Mouse (Mus musculus): Measurements from ENCODE around the gene Wdr47. TPM values are rescaled to one million over a fixed set of nuclear protein-coding genes. Genes with fewer than 3 reads are reported as not detected.
"Not testable (repeated sequence)": the region's sequence is repeated elsewhere in the genome, so short reads cannot be mapped to it uniquely, and the experiment has no call there.

The Wdr47 gene
- polyA plus RNA-seq, 1 experiment from 2014 or later: 8.7 TPM

GRCm38 (mm10) chr3:108647681-108648080 lies 56.6 kb downstream of the Wdr47 start:
- H3K27me3 ChIP-seq (ENCODE audit: insufficient read depth, poor library complexity, severe bottlenecking); H3K4me3 ChIP-seq; H3K4me1 ChIP-seq; H3K9me3 ChIP-seq; DNase-seq (ENCODE audit: low spot score); H3K27ac ChIP-seq; H3K36me3 ChIP-seq: not testable (repeated sequence)
- 43% methylated on average over 5 of the region's 5 CpGs for WGBS

GRCm38 (mm10) chr3:108652866-108653642 lies 62.0 kb downstream of the Wdr47 start:
- Histone ChIP-seq H3K36me3 (peaks cover 2% of the 10 kb centered on the region; the same call in 1 of the 2 replicates), H3K27me3 (ENCODE audit: insufficient read depth, poor library complexity, severe bottlenecking) (no peaks in the 10 kb centered on the region), H3K9me3 (no peaks in the 10 kb centered on the region), H3K27ac (0 out of 2 replicates have a peak overlapping the region, but pooled peaks have one; percentile 13), H3K4me3 (peak overlapping the region; percentile 86), H3K4me1 (peaks cover 14% of the 10 kb centered on the region)
- DNase-seq (ENCODE audit: low spot score): no peak
- 23% methylated on average over 9 of the region's 9 CpGs for WGBS

DNA sequence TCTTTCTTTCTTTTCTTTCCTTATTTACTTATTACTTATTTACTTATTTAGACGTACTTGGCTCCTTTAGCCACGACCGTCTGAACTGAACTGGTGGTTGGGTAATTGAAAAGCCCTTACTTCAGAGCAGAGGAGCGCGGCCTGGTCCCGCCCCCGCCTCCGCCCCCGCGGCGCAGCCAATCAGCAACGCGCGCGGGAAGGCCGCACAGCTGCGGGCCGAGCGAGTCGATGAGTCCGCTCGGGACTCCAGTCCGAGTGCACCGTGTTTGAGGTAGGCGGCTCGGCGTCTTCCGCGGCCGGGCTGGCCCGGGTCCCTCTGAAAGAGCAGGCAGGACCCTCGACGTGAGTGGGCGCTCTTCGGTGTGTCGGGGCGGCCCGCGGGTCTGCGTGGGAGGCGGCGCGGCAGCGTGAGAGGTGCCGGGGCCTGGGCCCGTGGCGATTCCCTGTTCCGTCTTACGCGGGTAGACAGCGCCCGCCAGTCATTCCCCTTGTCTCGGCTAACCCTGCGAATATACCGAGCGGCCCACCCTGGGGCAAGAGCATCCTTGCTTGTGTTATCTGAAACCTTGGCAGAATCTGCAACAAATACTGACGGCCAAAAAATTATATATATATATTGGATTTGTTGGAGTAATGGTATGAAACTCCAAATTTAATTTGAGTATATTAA lies 62.8 kb downstream of the Wdr47 start, which contains the start of gene Clcc1:
Gene Clcc1, plus strand, starts transcription at position 204 of the 670 bp plus-strand sequence.
- H3K27me3 ChIP-seq (ENCODE audit: insufficient read depth, poor library complexity, severe bottlenecking): no peaks in the 10 kb centered on the region

GRCm38 (mm10) chr3:108654566-108654965 lies 63.5 kb downstream of the Wdr47 start:
- peak overlapping the region; percentile 86 for H3K4me3 ChIP-seq
- H3K9me3 ChIP-seq: no peaks in the 10 kb centered on the region
- peaks cover 11% of the 10 kb centered on the region for H3K36me3 ChIP-seq
- no peaks in the 10 kb centered on the region for H3K27me3 ChIP-seq (ENCODE audit: insufficient read depth, poor library complexity, severe bottlenecking)
- peak overlapping the region; percentile 94; the same call in 1 of the 2 replicates for H3K27ac ChIP-seq
- no peak for DNase-seq (ENCODE audit: low spot score)
- WGBS: 16% methylated on average over 14 of the region's 14 CpGs
- peaks cover 14% of the 10 kb centered on the region for H3K4me1 ChIP-seq

More for the DNA sequence above, 62.8 kb downstream of the Wdr47 start, which contains the start of gene Clcc1:
- H3K9me3 ChIP-seq: no peaks in the 10 kb centered on the region
- peaks cover 14% of the 10 kb centered on the region for H3K4me1 ChIP-seq
- WGBS: under 1% methylated on average over 57 of the region's 57 CpGs
- H3K4me3 ChIP-seq: peak within 1 kb of the TSS; percentile 86
- peak within 1 kb of the TSS; percentile 94 for H3K27ac ChIP-seq
- peak; percentile 96 for DNase-seq (ENCODE audit: low spot score)
- H3K36me3 ChIP-seq: peaks cover 8% of the 10 kb centered on the region; the same call in 1 of the 2 replicates

DNA sequence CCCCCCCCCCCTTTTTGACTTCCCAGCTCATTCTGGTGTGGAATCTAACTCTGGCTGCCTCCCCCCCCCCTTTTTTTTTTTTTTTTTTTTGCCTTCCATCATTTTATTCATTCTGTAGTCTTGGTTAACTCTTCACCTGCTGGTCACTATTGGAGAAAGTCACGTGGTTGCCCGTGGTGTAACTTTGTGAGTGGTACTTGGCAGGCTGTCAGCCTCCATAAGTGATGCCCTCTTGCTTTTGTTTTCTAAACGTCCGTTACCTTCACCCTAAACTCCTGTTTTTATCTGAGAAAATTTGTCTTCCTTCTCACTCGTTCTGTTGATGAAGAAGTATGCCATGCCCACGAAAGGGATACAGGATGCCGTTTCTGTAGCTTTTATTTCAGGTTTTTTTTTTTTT lies 64.4 kb downstream of the Wdr47 start:
- WGBS: 90% methylated on average over 7 of the region's 7 CpGs
- peaks cover 14% of the 10 kb centered on the region for H3K4me1 ChIP-seq
- no peak overlapping the region for H3K4me3 ChIP-seq

GRCm38 (mm10) chr3:108658612-108659011 lies 67.5 kb downstream of the Wdr47 start:
- Histone ChIP-seq H3K27me3 (ENCODE audit: insufficient read depth, poor library complexity, severe bottlenecking) (no peaks in the 10 kb centered on the region), H3K36me3 (peaks cover 34% of the 10 kb centered on the region), H3K4me3 (no peak overlapping the region), H3K27ac (no peak overlapping the region), H3K4me1 (peaks cover 9% of the 10 kb centered on the region), H3K9me3 (no peaks in the 10 kb centered on the region)
- WGBS: 93% methylated on average over 9 of the region's 9 CpGs
- DNase-seq (ENCODE audit: low spot score): no peak

More for the DNA sequence above, 64.4 kb downstream of the Wdr47 start:
- Histone ChIP-seq H3K9me3 (no peaks in the 10 kb centered on the region), H3K27ac (no peak overlapping the region), H3K27me3 (ENCODE audit: insufficient read depth, poor library complexity, severe bottlenecking) (no peaks in the 10 kb centered on the region), H3K36me3 (peaks cover 12% of the 10 kb centered on the region)
- DNase-seq (ENCODE audit: low spot score): no peak

GRCm38 (mm10) chr3:108660941-108661340 lies 69.9 kb downstream of the Wdr47 start:
- Histone ChIP-seq H3K27ac (no peak overlapping the region), H3K27me3 (ENCODE audit: insufficient read depth, poor library complexity, severe bottlenecking) (no peaks in the 10 kb centered on the region), H3K4me3 (no peak overlapping the region), H3K4me1 (no peaks in the 10 kb centered on the region), H3K36me3 (peaks cover 50% of the 10 kb centered on the region), H3K9me3 (no peaks in the 10 kb centered on the region)
- no peak for DNase-seq (ENCODE audit: low spot score)
- WGBS: 69% methylated on average over 1 of the region's 1 CpGs

DNA sequence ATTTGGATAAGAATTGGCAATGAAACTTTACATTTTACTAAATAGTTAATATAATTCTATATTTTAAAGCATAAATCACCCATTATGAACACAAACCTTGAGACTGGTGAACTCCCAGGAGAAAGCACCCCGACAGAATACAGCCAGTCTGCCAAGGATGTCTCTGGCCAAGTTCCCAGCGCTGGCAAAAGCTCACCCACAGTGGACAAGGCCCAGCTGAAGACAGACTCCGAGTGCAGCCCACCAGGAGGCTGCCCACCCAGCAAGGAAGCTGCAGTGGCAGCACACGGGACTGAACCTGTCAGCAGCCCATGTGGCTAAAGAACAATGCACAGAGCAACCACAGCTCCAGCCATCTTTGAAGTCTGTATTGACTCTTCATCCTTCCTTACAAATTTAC lies 85.5 kb downstream of the Wdr47 start:
- Histone ChIP-seq H3K4me1 (no peaks in the 10 kb centered on the region), H3K27ac (no peak overlapping the region), H3K36me3 (peaks cover 94% of the 10 kb centered on the region), H3K4me3 (no peak overlapping the region), H3K9me3 (no peaks in the 10 kb centered on the region), H3K27me3 (ENCODE audit: insufficient read depth, poor library complexity, severe bottlenecking) (no peaks in the 10 kb centered on the region)
- WGBS: 69% methylated on average over 4 of the region's 4 CpGs
- no peak for DNase-seq (ENCODE audit: low spot score)

DNA sequence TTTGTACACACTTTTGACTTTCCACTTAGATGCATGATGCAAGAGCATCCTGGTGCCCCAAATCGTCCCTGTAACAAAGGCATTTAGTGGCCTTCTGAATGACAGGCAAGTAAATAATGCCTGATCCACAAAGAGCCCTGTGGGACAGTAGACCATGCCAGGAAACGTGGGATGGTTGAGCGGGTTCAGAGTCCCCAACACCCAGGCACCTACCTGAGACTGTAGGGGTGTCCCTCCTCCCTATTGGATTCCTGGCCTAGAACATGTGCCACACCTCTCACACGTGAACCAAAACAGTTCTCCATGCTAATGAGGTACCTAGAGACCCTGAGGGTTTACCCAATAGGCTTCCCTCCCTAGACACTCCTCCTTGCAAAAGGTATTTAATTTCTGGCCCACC lies 89.9 kb downstream of the Wdr47 start:
- peaks cover 93% of the 10 kb centered on the region for H3K36me3 ChIP-seq

DNA sequence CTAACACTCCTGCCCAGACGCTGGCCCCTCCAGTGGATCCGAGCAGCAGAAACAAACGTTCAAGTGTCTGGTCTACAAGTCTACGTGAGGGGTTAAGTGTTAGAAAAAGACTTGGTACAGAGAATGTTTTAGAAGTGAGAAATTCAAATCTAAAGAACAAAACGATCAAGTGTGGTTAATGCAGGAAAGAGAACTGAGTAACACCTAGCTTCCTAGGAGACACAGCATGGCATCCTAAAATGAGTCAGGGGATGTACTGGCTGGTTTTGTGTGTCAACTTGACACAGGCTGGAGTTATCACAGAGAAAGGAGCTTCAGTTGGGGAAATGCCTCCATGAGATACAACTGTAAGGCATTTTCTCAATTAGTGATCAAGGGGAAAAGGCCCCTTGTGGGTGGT lies 92.5 kb downstream of the Wdr47 start:
- peaks cover 77% of the 10 kb centered on the region for H3K36me3 ChIP-seq
- not testable (repeated sequence) for H3K4me3 ChIP-seq; H3K27me3 ChIP-seq (ENCODE audit: insufficient read depth, poor library complexity, severe bottlenecking); H3K4me1 ChIP-seq; H3K9me3 ChIP-seq; H3K27ac ChIP-seq; DNase-seq (ENCODE audit: low spot score)
- WGBS: 90% methylated on average over 5 of the region's 5 CpGs

More for the DNA sequence above, 89.9 kb downstream of the Wdr47 start:
- no peaks in the 10 kb centered on the region for H3K4me1 ChIP-seq
- no peaks in the 10 kb centered on the region for H3K9me3 ChIP-seq
- no peaks in the 10 kb centered on the region for H3K27me3 ChIP-seq (ENCODE audit: insufficient read depth, poor library complexity, severe bottlenecking)
- no peak for DNase-seq (ENCODE audit: low spot score)
- 95% methylated on average over 4 of the region's 4 CpGs for WGBS
- H3K4me3 ChIP-seq: no peak overlapping the region
- H3K27ac ChIP-seq: no peak overlapping the region

GRCm38 (mm10) chr3:108685701-108686100 lies 94.6 kb downstream of the Wdr47 start:
- Histone ChIP-seq H3K4me1 (no peaks in the 10 kb centered on the region), H3K4me3 (no peak overlapping the region), H3K9me3 (no peaks in the 10 kb centered on the region), H3K36me3 (peaks cover 73% of the 10 kb centered on the region), H3K27ac (no peak overlapping the region), H3K27me3 (ENCODE audit: insufficient read depth, poor library complexity, severe bottlenecking) (no peaks in the 10 kb centered on the region)
- DNase-seq (ENCODE audit: low spot score): no peak
- 96% methylated on average over 7 of the region's 7 CpGs for WGBS

DNA sequence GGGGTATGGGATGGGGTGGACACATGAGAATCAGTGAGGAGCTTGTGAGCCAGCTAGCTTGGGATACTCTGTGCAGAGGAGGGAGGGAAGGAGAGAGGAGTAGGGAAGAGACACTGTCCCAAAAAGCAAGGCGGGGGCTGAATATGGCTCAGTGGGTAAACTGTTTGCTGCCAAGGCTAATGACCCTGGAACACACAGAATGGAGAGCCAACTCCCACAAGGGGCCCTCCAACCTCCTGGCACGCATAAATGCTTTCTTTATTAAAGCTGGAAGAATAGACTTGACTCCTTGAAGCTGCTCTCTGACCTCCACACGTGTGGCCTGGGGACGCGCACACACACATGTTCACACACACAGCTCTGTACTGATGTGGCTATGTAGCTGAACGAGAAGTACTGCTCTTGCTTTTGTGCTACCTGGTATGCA lies 97.9 kb downstream of the Wdr47 start:
- no peak overlapping the region for H3K4me3 ChIP-seq
- H3K27ac ChIP-seq: no peak overlapping the region
- no peak for DNase-seq (ENCODE audit: low spot score)
- H3K4me1 ChIP-seq: no peaks in the 10 kb centered on the region
- peaks cover 52% of the 10 kb centered on the region for H3K36me3 ChIP-seq
- H3K9me3 ChIP-seq: no peaks in the 10 kb centered on the region
- WGBS: 94% methylated on average over 6 of the region's 6 CpGs
- no peaks in the 10 kb centered on the region for H3K27me3 ChIP-seq (ENCODE audit: insufficient read depth, poor library complexity, severe bottlenecking)

- H3K9me3 ChIP-seq: no peaks in the 10 kb centered on the region
- H3K4me1 ChIP-seq: no peaks in the 10 kb centered on the region
- peaks cover 52% of the 10 kb centered on the region for H3K36me3 ChIP-seq
- no peak overlapping the region for H3K27ac ChIP-seq
- DNase-seq (ENCODE audit: low spot score): no peak
- no peak overlapping the region for H3K4me3 ChIP-seq
- WGBS: 87% methylated on average over 8 of the region's 8 CpGs
- no peaks in the 10 kb centered on the region for H3K27me3 ChIP-seq (ENCODE audit: insufficient read depth, poor library complexity, severe bottlenecking)
These were observed 98.4 kb downstream of the Wdr47 start for GRCm38 (mm10) chr3:108689446-108689845.

Measured in heart, embryonic 10.5 days (tissue).